Mouse (Mus musculus): Measurements from ENCODE around the gene Iars2.
A peak's percentile ranks its signal among the peaks of the same experiment; 100 is the strongest.
"Not testable (repeated sequence)": the region's sequence is repeated elsewhere in the genome, so short reads cannot be mapped to it uniquely, and the experiment has no call there.

Iars2 gene

GRCm38 (mm10) chr1:185331983-185332430 lies 2.8 kb upstream of the Iars2 start, which contains the start of gene Bpnt1:
Gene Bpnt1 (plus strand): TSS chr1:185332149.
- DNase-seq (ENCODE audit: low spot score in 2 of 2), result peak; percentile 73 to 75

- DNase-seq (ENCODE audit: low spot score in 2 of 2), result no peak
Measured at GRCm38 (mm10) chr1:185331364-185331763, 2.2 kb upstream of the Iars2 start.

GRCm38 (mm10) chr1:185329851-185330250 lies 655 bp upstream of the Iars2 start:
- DNase-seq (ENCODE audit: low spot score in 2 of 2), result no peak

- not testable (repeated sequence) for DNase-seq (ENCODE audit: low spot score in 2 of 2)
Measured at GRCm38 (mm10) chr1:185327754-185328345, 1.3 kb downstream of the Iars2 start.

GRCm38 (mm10) chr1:185315846-185316568 lies 13.2 kb downstream of the Iars2 start:
- DNase-seq (ENCODE audit: low spot score in 2 of 2), result no peak

- no peak for DNase-seq (ENCODE audit: low spot score in 2 of 2)
Measured at GRCm38 (mm10) chr1:185314546-185314945, 14.7 kb downstream of the Iars2 start.

- no peak for DNase-seq (ENCODE audit: low spot score in 2 of 2)
Measured at GRCm38 (mm10) chr1:185311949-185312348, 17.2 kb downstream of the Iars2 start.

GRCm38 (mm10) chr1:185308908-185309307 lies 20.3 kb downstream of the Iars2 start:
- DNase-seq (ENCODE audit: low spot score in 2 of 2), result no peak

- DNase-seq (ENCODE audit: low spot score in 2 of 2), result no peak
Measured at GRCm38 (mm10) chr1:185308334-185308733, 20.9 kb downstream of the Iars2 start.

GRCm38 (mm10) chr1:185307645-185308044 lies 21.6 kb downstream of the Iars2 start:
- DNase-seq (ENCODE audit: low spot score in 2 of 2), result no peak

GRCm38 (mm10) chr1:185306836-185307235 lies 22.4 kb downstream of the Iars2 start:
- no peak for DNase-seq (ENCODE audit: low spot score in 2 of 2)

GRCm38 (mm10) chr1:185302816-185303215 lies 26.4 kb downstream of the Iars2 start:
- DNase-seq (ENCODE audit: low spot score in 2 of 2), result no peak

- DNase-seq (ENCODE audit: low spot score in 2 of 2), result no peak
Measured at GRCm38 (mm10) chr1:185298496-185298895, 30.7 kb downstream of the Iars2 start.

GRCm38 (mm10) chr1:185296850-185297249 lies 32.3 kb downstream of the Iars2 start:
- DNase-seq (ENCODE audit: low spot score in 2 of 2), result no peak

- DNase-seq (ENCODE audit: low spot score in 2 of 2), result no peak
Measured at GRCm38 (mm10) chr1:185292646-185293360, 36.4 kb downstream of the Iars2 start.

GRCm38 (mm10) chr1:185291336-185291735 lies 37.9 kb downstream of the Iars2 start:
- DNase-seq (ENCODE audit: low spot score in 2 of 2), result no peak

GRCm38 (mm10) chr1:185289231-185289630 lies 40.0 kb downstream of the Iars2 start:
- no peak for DNase-seq (ENCODE audit: low spot score in 2 of 2)

GRCm38 (mm10) chr1:185287066-185287465 lies 42.1 kb downstream of the Iars2 start:
- no peak for DNase-seq (ENCODE audit: low spot score in 2 of 2)

- no peak for DNase-seq (ENCODE audit: low spot score in 2 of 2)
Measured at GRCm38 (mm10) chr1:185285171-185285570, 44.0 kb downstream of the Iars2 start.

GRCm38 (mm10) chr1:185284740-185285139 lies 44.5 kb downstream of the Iars2 start:
- DNase-seq (ENCODE audit: low spot score in 2 of 2), result no peak

GRCm38 (mm10) chr1:185283247-185283646 lies 45.9 kb downstream of the Iars2 start:
- DNase-seq (ENCODE audit: low spot score in 2 of 2), result no peak

- DNase-seq (ENCODE audit: low spot score in 2 of 2), result no peak
Measured at GRCm38 (mm10) chr1:185282846-185283245, 46.4 kb downstream of the Iars2 start.

- DNase-seq (ENCODE audit: low spot score in 2 of 2), result no peak
Measured at GRCm38 (mm10) chr1:185280616-185281015, 48.6 kb downstream of the Iars2 start.
